23 mouse cellular contexts compared by ENCODE assay signal in genomic region chr19:20381207-20381752, GRCm38 (mm10). TPM values are rescaled to one million over a fixed set of nuclear protein-coding genes. Genes with fewer than 3 reads are reported as not detected.
DNase-seq lines count a peak whose midpoint lies in the region; TF ChIP-seq lines count a peak whose summit lies in the region.
"Had no signal": no experiment of that assay in that cellular context is flagged by ENCODE, and none has a peak within 500 bp of the region (broad histone marks: within the 10 kb centered on the region; RNA-seq: fewer than 3 reads in every experiment).

No protein-coding gene starts in this region.

- TF ChIP-seq POLR2A in embryonic fibroblast, embryonic 13.5 days (IDR thresholded peaks at IDR 0.05; ENCODE audit: low read depth, low read length), result no peak

- no peak for TF ChIP-seq CTCF in embryonic fibroblast, embryonic 13.5 days (IDR thresholded peaks at IDR 0.05; ENCODE audit: borderline replicate concordance, insufficient read depth, low read length)

- H3K36me3 ChIP-seq in splenic B cell, adult 2 months (ENCODE audit: control insufficient read depth, insufficient read depth, low read length, poor library complexity, severe bottlenecking), result peaks cover 6% of the 10 kb centered on the region; the same call in 1 of the 2 replicates
- H3K36me3 ChIP-seq: embryonic facial prominence, embryonic 12.5 days; forebrain, embryonic 12.5 days; forebrain, embryonic 15.5 days; heart, embryonic 10.5 days; heart, embryonic 13.5 days had no signal

- no peak overlapping the region for H3K4me3 ChIP-seq in embryonic fibroblast, embryonic 13.5 days (ENCODE audit: insufficient read depth, low read length)
- H3K4me3 ChIP-seq: embryonic facial prominence, embryonic 12.5 days; embryonic facial prominence, embryonic 15.5 days; erythroblast, embryonic 14.5 days; forebrain, embryonic 12.5 days; forebrain, embryonic 15.5 days; heart, embryonic 10.5 days; heart, embryonic 13.5 days had no signal

- H3K27ac ChIP-seq in embryonic fibroblast, embryonic 13.5 days (ENCODE audit: insufficient read depth, low read length), result peak overlapping the region; percentile 73; the same call in 1 of the 2 replicates
- H3K27ac ChIP-seq: embryonic facial prominence, embryonic 12.5 days; embryonic facial prominence, embryonic 15.5 days; forebrain, embryonic 12.5 days; forebrain, embryonic 15.5 days; heart, embryonic 10.5 days; heart, embryonic 13.5 days; hindbrain, embryonic 14.5 days had no signal

- no peaks in the 10 kb centered on the region for H3K27me3 ChIP-seq in splenic B cell, adult 2 months (ENCODE audit: control insufficient read depth, insufficient read depth, low read length, poor library complexity, severe bottlenecking)
- H3K27me3 ChIP-seq: embryonic facial prominence, embryonic 12.5 days; embryonic facial prominence, embryonic 15.5 days; forebrain, embryonic 12.5 days; forebrain, embryonic 15.5 days; heart, embryonic 13.5 days had no signal

- H3K4me1 ChIP-seq in embryonic fibroblast, embryonic 13.5 days (ENCODE audit: control insufficient read depth, insufficient read depth, low read length), result peaks cover 5% of the 10 kb centered on the region
- H3K4me1 ChIP-seq: embryonic facial prominence, embryonic 12.5 days; forebrain, embryonic 12.5 days; heart, embryonic 10.5 days; heart, embryonic 13.5 days had no signal

- peak; percentile 37 to 39 for DNase-seq in spleen, postnatal 36 days (ENCODE audit: low spot score in 2 of 2)
- DNase-seq in spleen, adult 18-20 months, result no peak
- DNase-seq in splenic B cell, adult 2 months (ENCODE audit: low read depth, low spot score), result peak; percentile 47
- DNase-seq in retina, postnatal 1 day, result no peak
- no peak for DNase-seq in ovary, postnatal 36 days (ENCODE audit: low spot score)
- DNase-seq: adrenal gland, adult 2 months; adrenal gland, postnatal 14 days; cerebellum, adult 18-20 months; cerebellum, adult 9-10 months; cerebellum, postnatal 14 days; gastrocnemius, postnatal 25 days; heart, adult 18-20 months; heart, postnatal 14 days; heart, postnatal 4 days had no signal

RNA-seq across cellular contexts. Expression of gene Anxa1, which starts 9.5 kb away (rescaled TPM):
- 2,091 and 2,241 TPM in 2 replicates for polyA plus RNA-seq in embryonic fibroblast, embryonic 13.5 days (2011; ENCODE audit: insufficient read length, low read depth, missing spikeins)
- polyA plus RNA-seq: erythroblast, embryonic 14.5 days had no signal

Comparison
In these comparisons a context has a peak if more than half of its experiments do, and no peak if none do; other contexts are left out.
1. DNase-seq: peak in spleen, postnatal 36 days (2 of 2) and splenic B cell, adult 2 months (single experiment); none in spleen, adult 18-20 months (0 of 2), retina, postnatal 1 day (single experiment) and ovary, postnatal 36 days (single experiment).